Mouse (Mus musculus) forebrain, embryonic 10.5 days (tissue): ENCODE results near the gene Mettl21a. TPM values are rescaled to one million over a fixed set of nuclear protein-coding genes. Genes with fewer than 3 reads are reported as not detected.
"Not testable (repeated sequence)": the region's sequence is repeated elsewhere in the genome, so short reads cannot be mapped to it uniquely, and the experiment has no call there.

Source experiments
- DNase-seq: peaks from one replicate; pipeline ENCODE4 v3.0.0-alpha.2; 2017; ENCODE audit warnings: low spot score; ENCODE audit errors: extremely low spot score
- H3K27ac ChIP-seq: fragments of 300-500 bp; sonication (generic); 2 replicates; pipeline ENCODE4 v1.5.1; 2016; ENCODE audit warnings: mild to moderate bottlenecking
- H3K27me3 ChIP-seq: fragments of 300-500 bp; sonication (generic); 2 replicates; pipeline ENCODE4 v1.6.1; 2016; ENCODE audit warnings: mild to moderate bottlenecking; ENCODE audit not compliant: poor library complexity, severe bottlenecking
- H3K36me3 ChIP-seq: fragments of 300-500 bp; sonication (generic); replicated peaks from 2 replicates; pipeline ENCODE4 v1.6.1; 2016; ENCODE audit warnings: mild to moderate bottlenecking, moderate library complexity
- H3K4me1 ChIP-seq: fragments of 300-500 bp; sonication (generic); 2 replicates; pipeline ENCODE4 v1.6.1; 2016
- H3K4me3 ChIP-seq: fragments of 300-500 bp; sonication (generic); 2 replicates; pipeline ENCODE4 v1.5.1; 2016; ENCODE audit warnings: mild to moderate bottlenecking, moderate library complexity
- H3K9me3 ChIP-seq: fragments of 300-500 bp; sonication (generic); 2 replicates; pipeline ENCODE4 v1.6.1; 2016; ENCODE audit warnings: mild to moderate bottlenecking, moderate library complexity
- WGBS: fragments of 180-500 bp; shearing (Covaris S2); methylation state at CpG from one replicate; pipeline ENCODE4 v1.1.7; 2016; 5-methylcytosine and 5-hydroxymethylcytosine counted together
- polyA plus RNA-seq: library from polyadenylated mRNA; unstranded; fragments of >200 nt; fragmentation: Nextera tagmentation; extraction: Ambion mirVana; gene quantifications from 2 replicates; pipeline ENCODE4 v1.2.1, GENCODE M21; 2016

Mettl21a gene
- polyA plus RNA-seq = 22.2 and 22.3 TPM in 2 replicates

GRCm38 (mm10) chr1:64616881-64617714 lies at the start of gene Mettl21a:
Mettl21a (minus strand) TSS chr1:64617242.
- Histone ChIP-seq H3K27ac (peak within 1 kb of the TSS; percentile 97), H3K4me1 (peaks cover 35% of the 10 kb centered on the region), H3K9me3 (no peaks in the 10 kb centered on the region), H3K36me3 (peaks cover 24% of the 10 kb centered on the region), H3K27me3 (no peaks in the 10 kb centered on the region), H3K4me3 (peak within 1 kb of the TSS; percentile 75)
- under 1% methylated on average over 72 of the region's 72 CpGs for WGBS
- DNase-seq = peak; percentile 91

- WGBS = 80% methylated on average over 7 of the region's 7 CpGs
These were observed 41.8 kb upstream of the Mettl21a start for GRCm38 (mm10) chr1:64658876-64659275.

DNA sequence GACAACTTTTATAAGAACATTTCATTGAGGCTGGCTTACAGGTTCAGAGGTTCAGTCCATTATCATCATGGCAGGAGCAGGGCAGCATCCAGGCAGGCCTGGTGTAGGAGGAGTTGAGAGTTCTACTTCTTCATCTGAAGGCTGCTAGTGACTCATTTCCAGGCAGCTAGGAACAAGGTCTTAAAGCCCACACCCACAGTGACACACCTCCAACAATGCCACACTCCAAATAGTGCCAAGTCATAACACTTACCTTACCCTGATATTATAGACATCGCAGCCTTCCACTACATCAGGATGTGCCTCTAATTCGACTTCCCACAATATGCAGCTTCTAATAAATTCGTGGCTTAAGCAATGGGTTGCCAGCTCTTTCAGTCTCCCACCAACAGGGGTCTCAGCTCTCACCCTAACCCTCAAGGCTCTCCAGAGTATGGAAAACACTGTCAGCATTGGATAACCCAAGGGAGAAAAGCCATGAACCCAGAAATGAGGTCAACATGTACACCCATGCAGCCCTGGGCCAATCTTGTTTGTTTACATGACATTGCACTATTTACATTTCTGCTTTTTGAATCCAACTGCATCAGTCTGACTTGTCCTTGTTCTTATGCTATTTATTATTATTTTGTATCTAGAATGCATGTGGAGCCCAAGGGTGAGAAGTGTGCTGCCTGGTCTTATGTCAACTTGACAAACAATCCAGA lies 39.5 kb upstream of the Mettl21a start:
- peaks cover 6% of the 10 kb centered on the region for H3K4me1 ChIP-seq
- WGBS = 86% methylated on average over 3 of the region's 3 CpGs
- H3K36me3 ChIP-seq = no peaks in the 10 kb centered on the region
- H3K27me3 ChIP-seq = no peaks in the 10 kb centered on the region
- no peak overlapping the region for H3K4me3 ChIP-seq
- no peaks in the 10 kb centered on the region for H3K9me3 ChIP-seq
- DNase-seq = no peak
- H3K27ac ChIP-seq = no peak overlapping the region

More at GRCm38 (mm10) chr1:64658876-64659275, 41.8 kb upstream of the Mettl21a start:
- Histone ChIP-seq H3K27ac (no peak overlapping the region), H3K4me3 (no peak overlapping the region), H3K4me1 (peaks cover 6% of the 10 kb centered on the region), H3K9me3 (no peaks in the 10 kb centered on the region), H3K27me3 (no peaks in the 10 kb centered on the region), H3K36me3 (no peaks in the 10 kb centered on the region)
- no peak for DNase-seq

DNA sequence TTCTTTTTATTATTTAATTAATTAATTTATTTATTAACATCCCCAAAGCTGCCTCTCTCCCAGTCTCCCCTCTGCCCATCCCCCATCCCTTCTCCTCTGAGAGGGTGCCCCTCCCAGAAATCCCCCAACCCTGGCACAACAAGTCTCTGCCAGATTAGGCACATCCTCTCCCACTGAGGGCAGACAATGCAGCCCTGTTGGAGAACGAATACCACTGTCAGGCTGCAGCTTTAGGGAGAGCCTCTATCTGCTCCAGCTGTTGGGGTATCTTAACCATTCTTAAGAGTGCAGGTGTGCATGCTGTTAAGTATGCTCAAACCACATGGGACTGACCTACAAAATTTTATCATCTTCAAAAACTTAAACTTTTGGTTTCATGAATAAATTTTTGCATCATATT lies 38.4 kb upstream of the Mettl21a start:
- 3% methylated on average over 1 of the region's 1 CpGs for WGBS

GRCm38 (mm10) chr1:64653701-64654100 lies 36.7 kb upstream of the Mettl21a start:
- 91% methylated on average over 6 of the region's 6 CpGs for WGBS
- no peaks in the 10 kb centered on the region for H3K36me3 ChIP-seq
- no peak overlapping the region for H3K27ac ChIP-seq
- DNase-seq = no peak
- H3K9me3 ChIP-seq = no peaks in the 10 kb centered on the region
- H3K27me3 ChIP-seq = no peaks in the 10 kb centered on the region
- H3K4me1 ChIP-seq = peaks cover 6% of the 10 kb centered on the region
- no peak overlapping the region for H3K4me3 ChIP-seq

More for the DNA sequence above, 38.4 kb upstream of the Mettl21a start:
- H3K27me3 ChIP-seq = no peaks in the 10 kb centered on the region
- H3K4me1 ChIP-seq = peaks cover 6% of the 10 kb centered on the region
- H3K36me3 ChIP-seq = no peaks in the 10 kb centered on the region
- H3K27ac ChIP-seq = no peak overlapping the region
- no peak for DNase-seq
- H3K4me3 ChIP-seq = no peak overlapping the region
- H3K9me3 ChIP-seq = no peaks in the 10 kb centered on the region

DNA sequence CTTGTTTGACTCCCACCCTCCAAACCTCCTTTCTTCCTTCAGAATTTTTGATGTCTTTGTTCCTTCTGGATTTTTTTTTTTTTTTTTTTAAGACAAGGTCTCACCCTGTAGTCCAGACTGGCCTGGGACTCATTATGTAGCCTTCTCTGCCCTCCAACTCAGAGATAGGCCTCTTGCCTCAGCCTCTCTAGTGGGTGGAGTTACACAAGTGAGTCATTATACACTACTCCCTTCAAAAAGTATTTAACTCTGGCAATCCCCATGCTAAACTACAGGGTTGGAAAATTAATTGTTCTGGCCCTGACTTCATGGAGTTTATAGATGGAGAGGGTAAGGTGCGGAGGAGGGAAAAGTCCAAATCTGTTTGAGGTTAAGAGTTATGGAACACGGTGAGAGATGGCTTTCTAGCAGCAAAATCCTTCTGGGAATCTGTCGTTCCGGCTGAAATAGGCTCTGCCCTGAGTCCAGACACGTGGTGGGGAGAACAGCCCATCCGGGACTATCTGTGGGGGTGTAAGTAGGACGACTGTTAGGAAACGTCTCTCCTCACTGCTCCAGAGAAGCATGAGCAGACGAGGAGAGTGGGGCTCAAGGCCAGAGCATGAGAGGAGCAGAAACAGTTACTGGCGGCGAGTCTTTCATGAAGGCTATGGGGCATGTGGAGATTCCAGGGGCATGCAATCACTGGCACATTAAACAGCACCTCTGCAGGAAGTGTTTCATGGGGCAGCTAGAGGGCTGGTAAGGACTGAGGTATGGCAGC lies 32.5 kb upstream of the Mettl21a start:
- no peak overlapping the region for H3K4me3 ChIP-seq
- DNase-seq = no peak
- H3K27me3 ChIP-seq = no peaks in the 10 kb centered on the region
- WGBS = 80% methylated on average over 11 of the region's 11 CpGs
- H3K4me1 ChIP-seq = no peaks in the 10 kb centered on the region
- no peaks in the 10 kb centered on the region for H3K36me3 ChIP-seq
- no peak overlapping the region for H3K27ac ChIP-seq
- no peaks in the 10 kb centered on the region for H3K9me3 ChIP-seq

DNA sequence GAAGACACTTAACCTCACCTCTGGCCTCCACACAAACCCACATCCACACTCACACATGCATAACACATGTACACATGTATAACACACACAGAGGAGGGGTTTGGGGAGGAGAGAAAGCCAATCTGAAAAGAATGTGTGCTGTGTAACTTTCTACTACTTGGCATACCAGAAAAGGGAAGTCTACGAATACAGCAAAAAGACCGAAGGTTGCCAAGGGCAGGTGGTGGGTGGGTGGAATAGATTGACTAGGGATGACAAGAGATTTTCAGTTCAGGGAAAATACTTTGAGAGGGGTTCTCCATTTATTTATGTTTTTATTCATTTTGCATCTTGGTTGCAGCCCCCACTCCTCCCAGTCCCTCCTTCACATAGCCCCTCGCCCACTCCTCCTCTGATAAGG lies 27.5 kb upstream of the Mettl21a start:
- H3K4me3 ChIP-seq = no peak overlapping the region
- no peaks in the 10 kb centered on the region for H3K9me3 ChIP-seq
- no peaks in the 10 kb centered on the region for H3K4me1 ChIP-seq
- no peak overlapping the region for H3K27ac ChIP-seq
- H3K27me3 ChIP-seq = no peaks in the 10 kb centered on the region
- WGBS = 100% methylated on average over 3 of the region's 3 CpGs
- no peak for DNase-seq
- H3K36me3 ChIP-seq = no peaks in the 10 kb centered on the region

DNA sequence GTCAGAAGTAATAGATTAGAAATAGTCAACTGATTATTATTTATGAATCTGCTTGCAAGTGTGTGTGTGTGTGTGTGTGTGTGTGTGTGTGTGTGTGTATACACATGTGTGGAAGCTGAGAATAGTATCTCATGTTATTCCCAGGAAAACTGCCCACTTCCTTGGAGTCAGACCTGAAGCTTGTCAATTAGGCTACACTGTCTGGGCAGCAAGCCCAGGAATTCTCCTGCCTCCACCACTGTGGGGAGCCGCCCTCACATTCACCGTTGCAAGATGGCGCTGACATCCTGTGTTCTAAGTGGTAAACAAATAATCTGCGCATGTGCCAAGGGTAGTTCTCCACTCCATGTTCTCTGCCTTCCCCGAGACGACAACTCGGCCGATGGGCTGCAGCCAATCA lies 25.5 kb upstream of the Mettl21a start:
- not testable (repeated sequence) for H3K27me3 ChIP-seq
- WGBS = 94% methylated on average over 8 of the region's 8 CpGs

GRCm38 (mm10) chr1:64641069-64641468 lies 24.0 kb upstream of the Mettl21a start:
- H3K4me3 ChIP-seq = no peak overlapping the region
- no peaks in the 10 kb centered on the region for H3K27me3 ChIP-seq
- 94% methylated on average over 6 of the region's 6 CpGs for WGBS
- no peaks in the 10 kb centered on the region for H3K9me3 ChIP-seq
- no peak for DNase-seq
- no peaks in the 10 kb centered on the region for H3K36me3 ChIP-seq
- no peak overlapping the region for H3K27ac ChIP-seq
- no peaks in the 10 kb centered on the region for H3K4me1 ChIP-seq

More for the DNA sequence above, 25.5 kb upstream of the Mettl21a start:
- H3K27ac ChIP-seq, H3K36me3 ChIP-seq, DNase-seq, H3K9me3 ChIP-seq, H3K4me1 ChIP-seq, H3K4me3 ChIP-seq: not testable (repeated sequence)

DNA sequence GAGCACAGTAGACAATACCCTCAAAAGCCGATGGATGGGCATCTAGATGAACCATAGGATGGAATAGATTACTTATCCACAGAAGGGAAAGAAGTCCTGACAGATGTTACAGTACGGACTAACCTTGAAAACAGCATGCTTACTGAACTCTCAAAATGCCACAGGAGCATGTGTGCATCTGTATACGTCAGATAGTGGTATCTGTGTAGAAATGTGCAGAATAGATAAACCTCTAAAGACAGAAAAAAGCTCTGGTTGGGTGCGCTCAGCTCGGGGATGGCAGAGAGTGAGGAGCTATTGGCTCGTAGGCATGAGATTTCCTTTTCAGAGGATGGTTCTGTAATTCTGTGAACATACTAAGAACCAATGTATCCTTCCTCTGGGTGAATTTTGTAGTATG lies 22.2 kb upstream of the Mettl21a start:
- no peak overlapping the region for H3K27ac ChIP-seq
- 89% methylated on average over 6 of the region's 6 CpGs for WGBS
- no peaks in the 10 kb centered on the region for H3K27me3 ChIP-seq
- H3K4me1 ChIP-seq = no peaks in the 10 kb centered on the region
- DNase-seq = no peak
- H3K4me3 ChIP-seq = no peak overlapping the region
- H3K9me3 ChIP-seq = no peaks in the 10 kb centered on the region
- H3K36me3 ChIP-seq = no peaks in the 10 kb centered on the region

DNA sequence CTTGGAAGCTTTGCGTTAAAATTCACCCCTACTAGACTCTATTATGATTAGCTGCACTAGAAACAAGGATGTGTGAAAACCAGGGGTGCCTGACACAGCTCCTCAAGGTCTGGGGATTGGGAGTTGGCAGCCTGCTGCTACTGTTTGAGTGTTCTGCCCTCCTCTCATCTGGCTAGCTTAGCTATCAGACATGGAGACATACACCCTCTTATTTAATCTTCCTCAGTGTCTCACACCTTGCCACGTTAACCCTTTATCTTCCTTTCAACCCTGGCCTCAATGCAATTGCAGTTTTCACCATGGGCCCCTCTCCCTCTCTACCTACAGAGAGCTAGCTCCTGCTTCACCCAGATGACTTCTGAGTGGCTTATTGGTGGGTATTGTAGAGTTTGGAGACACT lies 18.6 kb upstream of the Mettl21a start:
- Histone ChIP-seq H3K9me3 (no peaks in the 10 kb centered on the region), H3K27me3 (no peaks in the 10 kb centered on the region), H3K4me1 (no peaks in the 10 kb centered on the region), H3K4me3 (no peak overlapping the region), H3K36me3 (no peaks in the 10 kb centered on the region), H3K27ac (no peak overlapping the region)
- WGBS = 77% methylated on average over 2 of the region's 2 CpGs
- no peak for DNase-seq

GRCm38 (mm10) chr1:64633237-64633636 lies 16.2 kb upstream of the Mettl21a start:
- Histone ChIP-seq H3K4me1 (no peaks in the 10 kb centered on the region), H3K27me3 (no peaks in the 10 kb centered on the region), H3K36me3 (no peaks in the 10 kb centered on the region), H3K4me3 (no peak overlapping the region), H3K9me3 (no peaks in the 10 kb centered on the region), H3K27ac (no peak overlapping the region)
- 83% methylated on average over 3 of the region's 3 CpGs for WGBS
- DNase-seq = no peak
